Mouse (Mus musculus) forebrain, embryonic 14.5 days (tissue): ENCODE data around the gene Slc12a5. TPM values are rescaled to one million over a fixed set of nuclear protein-coding genes. Genes with fewer than 3 reads are reported as not detected.

Experiments used
- ATAC-seq: fragments of 200-750 bp; cut with Nextera tagmentation; 2 replicates; pipeline ENCODE4 v1.8.0; 2017; ENCODE audit warnings: mild to moderate bottlenecking, moderate library complexity
- DNase-seq: peaks from one replicate; pipeline ENCODE4 v3.0.0-alpha.2; 2015; ENCODE audit warnings: low spot score
- H3K27ac ChIP-seq: fragments of 300-500 bp; sonication (generic); 2 replicates; pipeline ENCODE4 v1.5.1; 2014; ENCODE audit warnings: low read depth, mild to moderate bottlenecking, control low read depth, low read length, moderate library complexity
- H3K27me3 ChIP-seq: fragments of 300-500 bp; sonication (generic); replicated peaks from 2 replicates; pipeline ENCODE4 v1.6.1; 2014; ENCODE audit warnings: low read length, control low read depth, mixed read lengths; ENCODE audit not compliant: control insufficient read depth, insufficient read depth
- H3K36me3 ChIP-seq: fragments of 300-500 bp; sonication (generic); 2 replicates; pipeline ENCODE4 v1.6.1; 2014; ENCODE audit warnings: low read length, control low read depth; ENCODE audit not compliant: control insufficient read depth, insufficient read depth
- H3K4me1 ChIP-seq: fragments of 300-500 bp; sonication (generic); 2 replicates; pipeline ENCODE4 v1.6.1; 2014; ENCODE audit warnings: antibody characterized with exemption, low read length, control low read depth; ENCODE audit not compliant: control insufficient read depth, insufficient read depth
- H3K4me2 ChIP-seq: fragments of 300-500 bp; sonication (generic); 2 replicates; pipeline ENCODE4 v1.6.1; 2014; ENCODE audit warnings: mild to moderate bottlenecking, control low read depth, low read length
- H3K4me3 ChIP-seq: fragments of 300-500 bp; sonication (generic); 2 replicates; pipeline ENCODE4 v1.5.1; 2014; ENCODE audit warnings: low read depth, low read length, control low read depth
- H3K9ac ChIP-seq: fragments of 300-500 bp; sonication (generic); 2 replicates; pipeline ENCODE4 v1.6.1; 2014; ENCODE audit warnings: mild to moderate bottlenecking, low read length, control low read depth, moderate library complexity
- H3K9me3 ChIP-seq: fragments of 300-500 bp; sonication (generic); replicated peaks from 2 replicates; pipeline ENCODE4 v1.6.1; 2016; ENCODE audit warnings: low read length, control low read depth, mixed read lengths; ENCODE audit not compliant: control insufficient read depth
- WGBS: fragments of 180-500 bp; shearing (Covaris S2); extraction: QIAGEN DNeasy Blood & Tissue Kit; methylation state at CpG from one replicate; pipeline ENCODE4 v1.1.7; 2014; 5-methylcytosine and 5-hydroxymethylcytosine counted together
- polyA plus RNA-seq: library from polyadenylated mRNA; unstranded; fragments of >200 nt; fragmentation: Nextera tagmentation; extraction: Ambion mirVana; gene quantifications from 2 replicates; pipeline ENCODE4 v1.2.1, GENCODE M21; 2014

The Slc12a5 gene
- polyA plus RNA-seq, 1 experiment from 2014 or later, result 15.1 TPM

GRCm38 (mm10) chr2:164940140-164940830 lies 20.3 kb upstream of the Slc12a5 start, which contains the start of gene Mmp9:
Mmp9 (plus strand) TSS chr2:164940780.
- H3K27me3 ChIP-seq, result peaks cover 4% of the 10 kb centered on the region; the same call in 1 of the 2 replicates
- peaks cover 12% of the 10 kb centered on the region; the same call in 1 of the 2 replicates for H3K4me1 ChIP-seq
- WGBS, result 30% methylated on average over 10 of the region's 10 CpGs
- no peak for ATAC-seq
- H3K9me3 ChIP-seq, result no peaks in the 10 kb centered on the region
- peak within 1 kb of the TSS; percentile 44 for H3K9ac ChIP-seq
- H3K36me3 ChIP-seq, result no peaks in the 10 kb centered on the region
- no peak within 1 kb of the TSS for H3K4me2 ChIP-seq
- DNase-seq, result no peak
- H3K4me3 ChIP-seq, result no peak within 1 kb of the TSS
- no peak within 1 kb of the TSS; the same call in 1 of the 2 replicates for H3K27ac ChIP-seq

GRCm38 (mm10) chr2:164942692-164943290 lies 17.8 kb upstream of the Slc12a5 start:
- WGBS, result 17% methylated on average over 5 of the region's 5 CpGs
- Histone ChIP-seq H3K36me3 (no peaks in the 10 kb centered on the region), H3K9ac (no peak overlapping the region), H3K9me3 (no peaks in the 10 kb centered on the region), H3K4me1 (peaks cover 12% of the 10 kb centered on the region; the same call in 1 of the 2 replicates), H3K4me3 (no peak overlapping the region), H3K27ac (no peak overlapping the region), H3K4me2 (no peak overlapping the region), H3K27me3 (peaks cover 16% of the 10 kb centered on the region; the same call in 1 of the 2 replicates)
- no peak for DNase-seq
- no peak for ATAC-seq

- H3K4me3 ChIP-seq, result no peak overlapping the region
- no peak overlapping the region for H3K27ac ChIP-seq
- peaks cover 49% of the 10 kb centered on the region for H3K27me3 ChIP-seq
- no peak for DNase-seq
- H3K4me2 ChIP-seq, result no peak overlapping the region
- no peaks in the 10 kb centered on the region for H3K4me1 ChIP-seq
- no peaks in the 10 kb centered on the region for H3K36me3 ChIP-seq
- no peaks in the 10 kb centered on the region for H3K9me3 ChIP-seq
- ATAC-seq, result no peak
- no peak overlapping the region for H3K9ac ChIP-seq
- 29% methylated on average over 4 of the region's 4 CpGs for WGBS
These were observed 13.1 kb upstream of the Slc12a5 start for GRCm38 (mm10) chr2:164947506-164947905.

- Histone ChIP-seq H3K9me3 (no peaks in the 10 kb centered on the region), H3K36me3 (no peaks in the 10 kb centered on the region), H3K4me2 (no peak overlapping the region), H3K4me1 (no peaks in the 10 kb centered on the region), H3K27me3 (peaks cover 50% of the 10 kb centered on the region), H3K27ac (no peak overlapping the region), H3K9ac (no peak overlapping the region), H3K4me3 (no peak overlapping the region)
- 3% methylated on average over 5 of the region's 7 CpGs for WGBS
- no peak for DNase-seq
- ATAC-seq, result no peak
These were observed 12.7 kb upstream of the Slc12a5 start for GRCm38 (mm10) chr2:164947930-164948329.

GRCm38 (mm10) chr2:164948962-164949361 lies 11.6 kb upstream of the Slc12a5 start:
- no peak overlapping the region for H3K27ac ChIP-seq
- peaks cover 50% of the 10 kb centered on the region for H3K27me3 ChIP-seq
- peak overlapping the region; percentile 11; the same call in 1 of the 2 replicates for H3K4me3 ChIP-seq
- no peak for ATAC-seq
- DNase-seq, result no peak
- 5% methylated on average over 25 of the region's 25 CpGs for WGBS
- 0 out of 2 replicates have a peak overlapping the region, but pooled peaks have one; percentile 20 for H3K4me2 ChIP-seq
- H3K36me3 ChIP-seq, result no peaks in the 10 kb centered on the region
- peak overlapping the region; percentile 32; the same call in 1 of the 2 replicates for H3K9ac ChIP-seq
- no peaks in the 10 kb centered on the region for H3K4me1 ChIP-seq
- no peaks in the 10 kb centered on the region for H3K9me3 ChIP-seq

- Histone ChIP-seq H3K4me3 (no peak overlapping the region), H3K36me3 (no peaks in the 10 kb centered on the region), H3K4me2 (no peak overlapping the region), H3K27ac (no peak overlapping the region), H3K4me1 (no peaks in the 10 kb centered on the region), H3K27me3 (peaks cover 51% of the 10 kb centered on the region), H3K9me3 (no peaks in the 10 kb centered on the region), H3K9ac (no peak overlapping the region)
- DNase-seq (no peak), ATAC-seq (no peak)
- 27% methylated on average over 13 of the region's 13 CpGs for WGBS
These were observed 10.1 kb upstream of the Slc12a5 start for GRCm38 (mm10) chr2:164950501-164950900.

GRCm38 (mm10) chr2:164951745-164952144 lies 8.9 kb upstream of the Slc12a5 start:
- Histone ChIP-seq H3K9me3 (no peaks in the 10 kb centered on the region), H3K4me3 (no peak overlapping the region), H3K36me3 (no peaks in the 10 kb centered on the region), H3K27me3 (peaks cover 50% of the 10 kb centered on the region), H3K4me1 (no peaks in the 10 kb centered on the region), H3K27ac (no peak overlapping the region), H3K9ac (no peak overlapping the region), H3K4me2 (no peak overlapping the region)
- WGBS, result 81% methylated on average over 4 of the region's 4 CpGs
- DNase-seq (no peak), ATAC-seq (no peak)

- no peaks in the 10 kb centered on the region for H3K9me3 ChIP-seq
- no peak overlapping the region for H3K4me2 ChIP-seq
- H3K27ac ChIP-seq, result no peak overlapping the region
- H3K4me1 ChIP-seq, result no peaks in the 10 kb centered on the region
- no peaks in the 10 kb centered on the region for H3K36me3 ChIP-seq
- WGBS, result 38% methylated on average over 13 of the region's 13 CpGs
- no peak for DNase-seq
- ATAC-seq, result no peak
- H3K9ac ChIP-seq, result no peak overlapping the region
- no peak overlapping the region for H3K4me3 ChIP-seq
- H3K27me3 ChIP-seq, result peaks cover 43% of the 10 kb centered on the region
These were observed 8.2 kb upstream of the Slc12a5 start for GRCm38 (mm10) chr2:164952448-164952847.

GRCm38 (mm10) chr2:164953224-164953623 lies 7.4 kb upstream of the Slc12a5 start:
- Histone ChIP-seq H3K9ac (no peak overlapping the region), H3K4me2 (peak overlapping the region; percentile 15; the same call in 1 of the 2 replicates), H3K27ac (no peak overlapping the region), H3K9me3 (no peaks in the 10 kb centered on the region), H3K27me3 (peaks cover 36% of the 10 kb centered on the region), H3K36me3 (no peaks in the 10 kb centered on the region), H3K4me3 (no peak overlapping the region), H3K4me1 (no peaks in the 10 kb centered on the region)
- peak; percentile 84 for DNase-seq
- ATAC-seq, result peak; percentile 85
- WGBS, result 1% methylated on average over 21 of the region's 21 CpGs
